Mouse (Mus musculus) brain, embryonic 14.5 days (tissue): ENCODE measurements at regions not wholly inside any gene's neighbourhood (a gene's known extent, or its start where the extent isn't known, plus 50 kb on each side); places are given as distances from the start of the nearest gene placed in this dataset.

ENCODE experiments used
- CTCF ChIP-seq: fragments of 200-500 bp; IDR thresholded peaks from 2 replicates; pipeline ENCODE4 v1.5.1; 2012; ENCODE audit warnings: inconsistent platforms, mild to moderate bottlenecking, moderate library complexity, borderline replicate concordance; ENCODE audit not compliant: insufficient read depth, insufficient read length; ENCODE audit errors: extremely low read depth
- POLR2A ChIP-seq: fragments of 200-500 bp; IDR thresholded peaks from 2 replicates; pipeline ENCODE4 v1.6.1; 2012; ENCODE audit warnings: mild to moderate bottlenecking, inconsistent platforms, borderline replicate concordance; ENCODE audit not compliant: poor library complexity, insufficient read depth, insufficient read length, severe bottlenecking; ENCODE audit errors: extremely low read depth

DNA sequence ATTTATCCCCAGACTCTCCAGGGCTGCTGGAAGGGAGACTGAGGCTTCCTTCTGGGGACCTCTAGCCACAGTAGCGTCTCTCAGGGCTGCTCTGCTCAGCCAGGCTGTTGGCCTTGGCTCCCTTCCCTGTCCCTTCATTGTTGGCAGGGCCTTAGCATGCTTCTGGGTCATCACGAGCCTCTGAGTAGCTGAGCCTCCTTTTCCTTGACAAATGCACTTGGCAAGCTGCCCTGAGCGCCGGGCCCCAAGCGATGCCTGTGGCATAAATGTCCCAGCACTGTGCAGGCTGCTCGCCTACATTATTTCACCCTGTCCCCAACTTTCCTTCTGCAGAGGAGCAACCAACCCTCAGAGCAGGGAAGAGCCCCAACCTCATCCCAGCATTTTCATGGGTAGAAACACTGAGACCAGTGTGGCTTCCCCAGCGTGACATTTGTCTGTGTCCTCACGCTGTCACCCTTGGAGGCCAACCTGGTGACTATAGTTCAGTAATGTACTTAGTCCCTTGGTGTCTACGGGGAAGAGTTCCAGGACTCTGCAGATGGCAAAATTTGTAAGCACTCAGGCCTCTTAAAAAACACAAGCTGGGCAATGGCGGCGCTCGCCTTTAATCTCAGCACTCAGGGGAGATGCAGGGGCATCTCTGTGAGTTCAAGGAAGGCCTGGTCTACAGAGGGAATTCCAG is 83.7 kb upstream of the Lrpap1 start:
- TF ChIP-seq POLR2A (no peak), CTCF (no peak)
